Mouse (Mus musculus): ENCODE data around the gene Olfr1121.
"Not testable (repeated sequence)": the region's sequence is repeated elsewhere in the genome, so short reads cannot be mapped to it uniquely, and the experiment has no call there.

Olfr1121 gene

GRCm38 (mm10) chr2:87369595-87369994, at the start of gene Olfr1121:
Gene Olfr1121 (plus strand): TSS chr2:87369895.
- no peak for DNase-seq

DNA sequence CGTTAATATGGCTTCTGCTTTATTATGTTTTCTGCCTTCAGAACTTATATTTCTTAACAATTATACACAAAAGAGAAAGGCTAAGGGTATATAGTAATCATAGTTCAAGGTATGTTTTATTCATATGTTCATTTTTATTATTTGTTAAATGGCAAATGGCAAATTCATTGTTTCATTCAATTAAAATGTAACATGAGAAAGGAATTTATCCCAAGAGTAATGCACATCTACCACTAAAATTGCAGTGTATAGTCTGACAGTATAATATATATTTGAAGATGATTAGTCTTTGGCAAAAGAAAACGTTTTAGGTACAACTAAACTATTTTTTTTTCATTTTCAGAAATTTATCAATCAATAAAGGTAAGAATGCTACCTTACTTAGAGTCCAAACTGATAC, 15.2 kb upstream of the Olfr1121 start, which contains the start of gene Olfr1120:
TSS of gene Olfr1120 (plus strand) at position 301 of the 400 bp plus-strand sequence.
- no peak for DNase-seq

DNA sequence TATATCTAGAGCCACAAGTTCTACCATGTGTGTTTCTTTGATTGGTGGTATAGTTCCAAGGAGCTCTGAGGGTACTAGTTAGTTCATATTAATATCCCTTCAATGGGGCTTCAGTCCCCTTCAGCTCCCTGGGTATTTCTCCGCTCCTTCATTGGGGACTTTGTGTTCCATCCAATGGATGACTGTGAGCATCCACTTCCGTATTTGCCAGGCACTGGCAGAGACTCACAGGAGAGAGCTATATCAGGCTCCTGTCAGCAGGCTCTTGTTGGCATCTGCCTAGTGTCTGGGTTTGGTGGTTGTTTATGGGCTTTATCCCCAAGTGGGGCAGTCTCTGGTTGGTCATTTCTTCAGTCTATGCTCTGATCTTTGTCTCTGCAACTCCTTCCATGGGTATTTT, 9.6 kb upstream of the Olfr1121 start:
- DNase-seq: not testable (repeated sequence)

- DNase-seq: no peak
These were observed 2.0 kb downstream of the Olfr1121 start for GRCm38 (mm10) chr2:87371726-87372125.

- no peak for DNase-seq
These were observed 14.2 kb downstream of the Olfr1121 start for GRCm38 (mm10) chr2:87383935-87384334.

GRCm38 (mm10) chr2:87385549-87385948, 15.9 kb downstream of the Olfr1121 start, which contains the start of gene Olfr1122:
Gene Olfr1122 (plus strand): TSS chr2:87385849.
- DNase-seq: no peak

GRCm38 (mm10) chr2:87393605-87394004, 23.9 kb downstream of the Olfr1121 start:
- DNase-seq: not testable (repeated sequence)

DNA sequence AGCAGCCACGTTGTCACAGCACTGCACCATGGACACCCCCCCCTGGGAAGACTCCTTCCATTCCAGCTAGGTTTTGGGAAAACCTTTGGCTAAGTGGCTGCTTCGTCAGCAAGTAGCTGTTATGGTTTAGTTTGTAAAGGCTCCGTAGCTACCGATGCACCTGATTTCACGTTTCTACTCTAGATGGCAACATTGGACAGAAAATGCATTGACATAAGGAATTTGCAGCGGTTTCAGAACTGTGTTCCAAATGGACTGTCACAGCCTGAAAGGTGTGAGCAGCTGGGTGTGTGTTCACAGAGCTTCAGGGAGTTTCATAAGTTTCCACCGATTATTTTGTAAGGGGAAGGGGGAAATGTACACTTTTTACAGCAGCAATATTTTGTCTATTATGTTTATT, 25.0 kb downstream of the Olfr1121 start:
- DNase-seq: not testable (repeated sequence)

GRCm38 (mm10) chr2:87416335-87416734, 46.6 kb downstream of the Olfr1121 start, which contains the start of gene Olfr1123:
Gene Olfr1123 (plus strand): TSS chr2:87416635.
- no peak for DNase-seq

Measured in right cerebral cortex, adult 18-20 months (tissue).